Mouse (Mus musculus) neural tube, embryonic 12.5 days (tissue): ENCODE data around the gene Gm10037. TPM values are rescaled to one million over a fixed set of nuclear protein-coding genes. Genes with fewer than 3 reads are reported as not detected.
"Not testable (repeated sequence)": the region's sequence is repeated elsewhere in the genome, so short reads cannot be mapped to it uniquely, and the experiment has no call there.

Experiments used
- ATAC-seq: fragments of 200-750 bp; cut with Nextera tagmentation; 2 replicates; pipeline ENCODE4 v1.8.0; 2017; ENCODE audit warnings: low read depth, mild to moderate bottlenecking, moderate TSS enrichment, moderate library complexity; ENCODE audit not compliant: low FRiP score
- H3K27ac ChIP-seq: fragments of 300-500 bp; sonication (generic); 2 replicates; pipeline ENCODE4 v1.5.1; 2016
- H3K27me3 ChIP-seq: fragments of 300-500 bp; sonication (generic); replicated peaks from 2 replicates; pipeline ENCODE4 v1.6.1; 2016; ENCODE audit warnings: mild to moderate bottlenecking
- H3K36me3 ChIP-seq: fragments of 300-500 bp; sonication (generic); 2 replicates; pipeline ENCODE4 v1.6.1; 2016; ENCODE audit warnings: mild to moderate bottlenecking
- H3K4me1 ChIP-seq: fragments of 300-500 bp; sonication (generic); 2 replicates; pipeline ENCODE4 v1.6.1; 2016
- H3K4me2 ChIP-seq: fragments of 300-500 bp; sonication (generic); replicated peaks from 2 replicates; pipeline ENCODE4 v1.6.1; 2016; ENCODE audit warnings: mild to moderate bottlenecking
- H3K4me3 ChIP-seq: fragments of 300-500 bp; sonication (generic); 2 replicates; pipeline ENCODE4 v1.5.1; 2016
- H3K9ac ChIP-seq: fragments of 300-500 bp; sonication (generic); 2 replicates; pipeline ENCODE4 v1.6.1; 2016; ENCODE audit warnings: mild to moderate bottlenecking
- H3K9me3 ChIP-seq: fragments of 300-500 bp; sonication (generic); 2 replicates; pipeline ENCODE4 v1.6.1; 2016; ENCODE audit warnings: mild to moderate bottlenecking
- WGBS: fragments of 180-500 bp; shearing (Covaris S2); methylation state at CpG from one replicate; pipeline ENCODE4 v1.1.7; 2016; 5-methylcytosine and 5-hydroxymethylcytosine counted together
- polyA plus RNA-seq: library from polyadenylated mRNA; unstranded; fragments of >200 nt; fragmentation: Nextera tagmentation; extraction: Ambion mirVana; gene quantifications from 2 replicates; pipeline ENCODE4 v1.2.1, GENCODE M21; 2016

The Gm10037 gene
- polyA plus RNA-seq, 1 experiment from 2014 or later: 4.8 TPM

GRCm38 (mm10) chr13:67844853-67845194 lies 13.9 kb downstream of the Gm10037 start:
- peak; percentile 46; the same call in 1 of the 2 replicates for ATAC-seq
- no peak overlapping the region for H3K27ac ChIP-seq
- H3K4me1 ChIP-seq: 0 out of 2 replicates have a peak, but pooled peaks cover 3% of the 10 kb centered on the region
- H3K9me3 ChIP-seq: no peaks in the 10 kb centered on the region
- no peaks in the 10 kb centered on the region for H3K36me3 ChIP-seq
- H3K4me2 ChIP-seq: peak overlapping the region; percentile 65
- 25% methylated on average over 8 of the region's 8 CpGs for WGBS
- H3K4me3 ChIP-seq: peak overlapping the region; percentile 36; the same call in 1 of the 2 replicates
- no peak overlapping the region for H3K9ac ChIP-seq
- no peaks in the 10 kb centered on the region for H3K27me3 ChIP-seq

- no peaks in the 10 kb centered on the region for H3K36me3 ChIP-seq
- 85% methylated on average over 3 of the region's 3 CpGs for WGBS
- H3K4me1 ChIP-seq: no peaks in the 10 kb centered on the region
- no peak overlapping the region for H3K27ac ChIP-seq
- H3K9me3 ChIP-seq: no peaks in the 10 kb centered on the region
- ATAC-seq: no peak
- H3K27me3 ChIP-seq: no peaks in the 10 kb centered on the region
- H3K4me2 ChIP-seq: no peak overlapping the region
- no peak overlapping the region for H3K9ac ChIP-seq
- no peak overlapping the region for H3K4me3 ChIP-seq
These were observed 19.5 kb downstream of the Gm10037 start for GRCm38 (mm10) chr13:67850361-67850760.

GRCm38 (mm10) chr13:67853130-67853529 lies 22.2 kb downstream of the Gm10037 start:
- Histone ChIP-seq H3K9ac (no peak overlapping the region), H3K27me3 (no peaks in the 10 kb centered on the region), H3K36me3 (no peaks in the 10 kb centered on the region), H3K4me2 (no peak overlapping the region), H3K4me1 (no peaks in the 10 kb centered on the region), H3K9me3 (no peaks in the 10 kb centered on the region), H3K4me3 (no peak overlapping the region), H3K27ac (no peak overlapping the region)
- WGBS: 82% methylated on average over 6 of the region's 6 CpGs
- ATAC-seq: no peak

- Histone ChIP-seq H3K9ac (no peak overlapping the region), H3K27me3 (no peaks in the 10 kb centered on the region), H3K4me2 (no peak overlapping the region), H3K4me1 (no peaks in the 10 kb centered on the region), H3K36me3 (no peaks in the 10 kb centered on the region), H3K9me3 (no peaks in the 10 kb centered on the region), H3K4me3 (no peak overlapping the region), H3K27ac (no peak overlapping the region)
- no peak for ATAC-seq
- 88% methylated on average over 2 of the region's 2 CpGs for WGBS
These were observed 23.1 kb downstream of the Gm10037 start for GRCm38 (mm10) chr13:67853983-67854382.

GRCm38 (mm10) chr13:67857317-67857716 lies 26.4 kb downstream of the Gm10037 start:
- 19% methylated on average over 1 of the region's 1 CpGs for WGBS
- H3K27ac ChIP-seq: no peak overlapping the region
- no peak overlapping the region for H3K9ac ChIP-seq
- no peak overlapping the region for H3K4me2 ChIP-seq
- H3K4me3 ChIP-seq: no peak overlapping the region
- no peak for ATAC-seq
- H3K4me1 ChIP-seq: no peaks in the 10 kb centered on the region
- no peaks in the 10 kb centered on the region for H3K27me3 ChIP-seq
- no peaks in the 10 kb centered on the region for H3K36me3 ChIP-seq
- no peaks in the 10 kb centered on the region for H3K9me3 ChIP-seq

GRCm38 (mm10) chr13:67862508-67862907 lies 31.6 kb downstream of the Gm10037 start:
- Histone ChIP-seq H3K27me3 (no peaks in the 10 kb centered on the region), H3K27ac (no peak overlapping the region), H3K9ac (no peak overlapping the region), H3K4me1 (no peaks in the 10 kb centered on the region), H3K4me2 (no peak overlapping the region), H3K9me3 (no peaks in the 10 kb centered on the region), H3K4me3 (no peak overlapping the region), H3K36me3 (no peaks in the 10 kb centered on the region)
- WGBS: 86% methylated on average over 9 of the region's 9 CpGs
- no peak for ATAC-seq

- Histone ChIP-seq H3K27me3 (no peaks in the 10 kb centered on the region), H3K4me2 (no peak within 1 kb of the TSS), H3K9ac (no peak within 1 kb of the TSS), H3K4me1 (no peaks in the 10 kb centered on the region), H3K9me3 (no peaks in the 10 kb centered on the region), H3K27ac (no peak within 1 kb of the TSS), H3K36me3 (no peaks in the 10 kb centered on the region), H3K4me3 (no peak within 1 kb of the TSS)
- ATAC-seq: no peak
- 80% methylated on average over 11 of the region's 11 CpGs for WGBS
These were observed 32.1 kb downstream of the Gm10037 start, which contains the start of gene BC048507 for GRCm38 (mm10) chr13:67863026-67863425. Gene BC048507 (plus strand): TSS chr13:67863326.

GRCm38 (mm10) chr13:67864764-67865350 lies 34.0 kb downstream of the Gm10037 start:
- H3K27me3 ChIP-seq: no peaks in the 10 kb centered on the region
- no peaks in the 10 kb centered on the region for H3K36me3 ChIP-seq
- 71% methylated on average over 5 of the region's 5 CpGs for WGBS
- ATAC-seq: no peak
- H3K4me2 ChIP-seq: no peak overlapping the region
- H3K9me3 ChIP-seq: no peaks in the 10 kb centered on the region
- no peak overlapping the region for H3K4me3 ChIP-seq
- H3K27ac ChIP-seq: no peak overlapping the region
- no peak overlapping the region for H3K9ac ChIP-seq
- H3K4me1 ChIP-seq: no peaks in the 10 kb centered on the region

GRCm38 (mm10) chr13:67867899-67868298 lies 37.0 kb downstream of the Gm10037 start:
- no peak overlapping the region for H3K27ac ChIP-seq

GRCm38 (mm10) chr13:67876049-67876698 lies 45.3 kb downstream of the Gm10037 start:
- not testable (repeated sequence) for H3K36me3 ChIP-seq, H3K27me3 ChIP-seq, H3K4me2 ChIP-seq, H3K4me1 ChIP-seq, ATAC-seq, H3K9ac ChIP-seq, H3K27ac ChIP-seq, H3K4me3 ChIP-seq, H3K9me3 ChIP-seq
- WGBS: 46% methylated on average over 8 of the region's 12 CpGs

More at GRCm38 (mm10) chr13:67867899-67868298, 37.0 kb downstream of the Gm10037 start:
- Histone ChIP-seq H3K4me1 (no peaks in the 10 kb centered on the region), H3K4me3 (no peak overlapping the region), H3K4me2 (no peak overlapping the region), H3K36me3 (no peaks in the 10 kb centered on the region), H3K9ac (no peak overlapping the region), H3K27me3 (no peaks in the 10 kb centered on the region), H3K9me3 (0 out of 2 replicates have a peak, but pooled peaks cover 2% of the 10 kb centered on the region)
- WGBS: 24% methylated on average over 3 of the region's 3 CpGs
- ATAC-seq: no peak

- no peak for ATAC-seq
- no peaks in the 10 kb centered on the region for H3K4me1 ChIP-seq
- H3K36me3 ChIP-seq: no peaks in the 10 kb centered on the region
- H3K27me3 ChIP-seq: no peaks in the 10 kb centered on the region
- 0 out of 2 replicates have a peak, but pooled peaks cover 2% of the 10 kb centered on the region for H3K9me3 ChIP-seq
- no peak overlapping the region for H3K9ac ChIP-seq
- H3K27ac ChIP-seq: no peak overlapping the region
- 78% methylated on average over 7 of the region's 7 CpGs for WGBS
- no peak overlapping the region for H3K4me3 ChIP-seq
- H3K4me2 ChIP-seq: no peak overlapping the region
These were observed 45.9 kb downstream of the Gm10037 start for GRCm38 (mm10) chr13:67876699-67877254.

- Histone ChIP-seq H3K4me3 (no peak overlapping the region), H3K4me2 (no peak overlapping the region), H3K9ac (no peak overlapping the region), H3K9me3 (peaks cover 11% of the 10 kb centered on the region), H3K27me3 (no peaks in the 10 kb centered on the region), H3K36me3 (no peaks in the 10 kb centered on the region), H3K27ac (no peak overlapping the region), H3K4me1 (no peaks in the 10 kb centered on the region)
- no peak for ATAC-seq
- 91% methylated on average over 8 of the region's 8 CpGs for WGBS
These were observed 53.1 kb downstream of the Gm10037 start for GRCm38 (mm10) chr13:67883966-67884365.
